Mouse (Mus musculus): ENCODE results near the gene Zfp617. TPM values are rescaled to one million over a fixed set of nuclear protein-coding genes. Genes with fewer than 3 reads are reported as not detected.

The Zfp617 gene
- polyA plus RNA-seq, 1 experiment, result 2.7 TPM

- Histone ChIP-seq H3K4me1 (ENCODE audit: control insufficient read depth, insufficient read depth, low read length) (no peaks in the 10 kb centered on the region), H3K4me3 (replicated peaks; ENCODE audit: extremely low read depth, low read depth, low read length) (no peak overlapping the region)
- TF ChIP-seq POLR2A (IDR thresholded peaks at IDR 0.05; ENCODE audit: borderline replicate concordance, extremely low read depth, low read depth, low read length), result no peak
- TF ChIP-seq CTCF (IDR thresholded peaks at IDR 0.05; ENCODE audit: insufficient read depth, low read length), result no peak
- WGBS, result 83% methylated on average over 6 of the region's 6 CpGs
- no peak for DNase-seq
Observed at GRCm38 (mm10) chr8:71968100-71968499, 59.7 kb downstream of the Zfp617 start.

- 67% methylated on average over 6 of the region's 6 CpGs for WGBS
- Histone ChIP-seq H3K4me3 (replicated peaks; ENCODE audit: extremely low read depth, low read depth, low read length) (no peak overlapping the region), H3K4me1 (ENCODE audit: control insufficient read depth, insufficient read depth, low read length) (no peaks in the 10 kb centered on the region)
- TF ChIP-seq CTCF (IDR thresholded peaks at IDR 0.05; ENCODE audit: insufficient read depth, low read length), result no peak
- TF ChIP-seq POLR2A (IDR thresholded peaks at IDR 0.05; ENCODE audit: borderline replicate concordance, extremely low read depth, low read depth, low read length), result no peak
- no peak for DNase-seq
Observed at GRCm38 (mm10) chr8:71968636-71969035, 60.2 kb downstream of the Zfp617 start.

- TF ChIP-seq CTCF (IDR thresholded peaks at IDR 0.05; ENCODE audit: insufficient read depth, low read length) (no peak), POLR2A (IDR thresholded peaks at IDR 0.05; ENCODE audit: borderline replicate concordance, extremely low read depth, low read depth, low read length) (no peak)
- no peak for DNase-seq
- 55% methylated on average over 1 of the region's 1 CpGs for WGBS
- Histone ChIP-seq H3K4me3 (replicated peaks; ENCODE audit: extremely low read depth, low read depth, low read length) (no peak overlapping the region), H3K4me1 (ENCODE audit: control insufficient read depth, insufficient read depth, low read length) (no peaks in the 10 kb centered on the region)
Observed at GRCm38 (mm10) chr8:71971945-71972344, 63.5 kb downstream of the Zfp617 start.

- H3K4me1 ChIP-seq (ENCODE audit: control insufficient read depth, insufficient read depth, low read length), result no peaks in the 10 kb centered on the region
- 83% methylated on average over 3 of the region's 3 CpGs for WGBS
- DNase-seq, result no peak
- no peak for TF ChIP-seq CTCF (IDR thresholded peaks at IDR 0.05; ENCODE audit: insufficient read depth, low read length)
- no peak for TF ChIP-seq POLR2A (IDR thresholded peaks at IDR 0.05; ENCODE audit: borderline replicate concordance, extremely low read depth, low read depth, low read length)
- no peak overlapping the region for H3K4me3 ChIP-seq (replicated peaks; ENCODE audit: extremely low read depth, low read depth, low read length)
Observed at GRCm38 (mm10) chr8:71974211-71974610, 65.8 kb downstream of the Zfp617 start.

- no peak overlapping the region for H3K4me3 ChIP-seq (replicated peaks; ENCODE audit: extremely low read depth, low read depth, low read length)
- no peak for DNase-seq
- TF ChIP-seq POLR2A (IDR thresholded peaks at IDR 0.05; ENCODE audit: borderline replicate concordance, extremely low read depth, low read depth, low read length) (no peak), CTCF (IDR thresholded peaks at IDR 0.05; ENCODE audit: insufficient read depth, low read length) (no peak)
- no peaks in the 10 kb centered on the region for H3K4me1 ChIP-seq (ENCODE audit: control insufficient read depth, insufficient read depth, low read length)
- WGBS, result 36% methylated on average over 2 of the region's 2 CpGs
Observed at GRCm38 (mm10) chr8:71981032-71981431, 72.6 kb downstream of the Zfp617 start.

- no peak overlapping the region for H3K4me3 ChIP-seq (replicated peaks; ENCODE audit: extremely low read depth, low read depth, low read length)
- WGBS, result 49% methylated on average over 4 of the region's 4 CpGs
- TF ChIP-seq CTCF (IDR thresholded peaks at IDR 0.05; ENCODE audit: insufficient read depth, low read length) (no peak), POLR2A (IDR thresholded peaks at IDR 0.05; ENCODE audit: borderline replicate concordance, extremely low read depth, low read depth, low read length) (no peak)
- no peak for DNase-seq
- no peaks in the 10 kb centered on the region for H3K4me1 ChIP-seq (ENCODE audit: control insufficient read depth, insufficient read depth, low read length)
Observed at GRCm38 (mm10) chr8:71981456-71981855, 73.0 kb downstream of the Zfp617 start.

Other genes with a start within 250 kb of the Zfp617 start
- gene Unc13a, start 236.9 kb upstream of the Zfp617 start, polyA plus RNA-seq (2012; rRNA removed), result 0.25 and 0.32 TPM in 2 replicates
- 56.6 and 72.7 TPM in 2 replicates for gene Jak3, start 232.3 kb upstream of the Zfp617 start, polyA plus RNA-seq (2012; rRNA removed)
- 58.5 and 60.7 TPM in 2 replicates for gene Insl3, start 219.4 kb upstream of the Zfp617 start, polyA plus RNA-seq (2012; rRNA removed)
- 25.0 and 31.3 TPM in 2 replicates for gene B3gnt3, start 206.8 kb upstream of the Zfp617 start, polyA plus RNA-seq (2012; rRNA removed)
- 20.0 and 23.3 TPM in 2 replicates for gene Fcho1, start 182.9 kb upstream of the Zfp617 start, polyA plus RNA-seq (2012; rRNA removed)
- 0.27 and 0.50 TPM in 2 replicates for gene Zfp709, start 26.6 kb upstream of the Zfp617 start, polyA plus RNA-seq (2012; rRNA removed)
- gene Zfp882, start within 50 bp of the Zfp617 start, polyA plus RNA-seq (2012; rRNA removed), result 0.57 and 0.96 TPM in 2 replicates
- gene Zfp961, start 42.4 kb downstream of the Zfp617 start, polyA plus RNA-seq (2012; rRNA removed), result 3.0 and 5.2 TPM in 2 replicates
- gene Cyp4f18, start 101.0 kb downstream of the Zfp617 start, polyA plus RNA-seq (2012; rRNA removed), result 18.2 and 26.4 TPM in 2 replicates
- gene Olfr372, start 132.6 kb downstream of the Zfp617 start, polyA plus RNA-seq (2012; rRNA removed), result not detected in 2 replicates
- not detected in 2 replicates for gene Olfr373, start 174.5 kb downstream of the Zfp617 start, polyA plus RNA-seq (2012; rRNA removed)
- gene Olfr374, start 198.4 kb downstream of the Zfp617 start, polyA plus RNA-seq (2012; rRNA removed), result not detected in 2 replicates
- gene Tpm4, start 226.3 kb downstream of the Zfp617 start, polyA plus RNA-seq (2012; rRNA removed), result 139 and 170 TPM in 2 replicates

All from lung, adult 2 months (tissue).